Mouse (Mus musculus): ENCODE data around the gene Uba6. TPM values are rescaled to one million over a fixed set of nuclear protein-coding genes. Genes with fewer than 3 reads are reported as not detected.
A peak's percentile ranks its signal among the peaks of the same experiment; 100 is the strongest.

The Uba6 gene
- polyA plus RNA-seq, 1 experiment: 6.8 TPM

DNA sequence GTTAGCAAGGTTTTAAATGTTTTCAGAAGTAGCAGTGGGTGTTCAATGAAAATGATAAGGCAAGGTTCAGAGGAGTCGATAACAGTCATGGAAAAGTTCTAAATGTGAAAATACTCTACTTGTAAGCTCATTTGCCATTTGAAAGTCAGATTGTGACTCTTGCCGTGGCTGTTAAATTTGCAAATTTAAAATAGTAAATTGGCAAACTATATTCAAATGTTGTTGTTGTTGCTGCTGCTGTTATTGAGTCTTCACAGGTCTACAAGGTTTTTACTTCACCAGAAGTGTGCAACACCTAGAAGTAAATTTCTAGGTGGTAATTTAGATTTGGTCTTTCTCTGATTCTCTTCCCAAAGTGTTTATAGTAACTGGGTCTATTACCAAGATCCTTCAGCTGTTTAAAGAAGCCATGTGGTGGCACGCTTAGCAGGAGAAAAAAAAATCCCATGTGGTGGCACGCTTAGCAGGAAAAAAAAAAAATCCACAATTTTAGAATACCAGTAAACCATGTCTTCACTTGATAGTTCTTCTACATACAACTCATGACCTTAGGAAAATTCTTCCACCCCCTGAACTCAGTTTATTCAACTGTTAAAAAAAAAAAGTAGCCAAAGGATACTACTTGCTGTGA, 99.7 kb downstream of the Uba6 start:
- no peak for DNase-seq (ENCODE audit: low spot score)

DNA sequence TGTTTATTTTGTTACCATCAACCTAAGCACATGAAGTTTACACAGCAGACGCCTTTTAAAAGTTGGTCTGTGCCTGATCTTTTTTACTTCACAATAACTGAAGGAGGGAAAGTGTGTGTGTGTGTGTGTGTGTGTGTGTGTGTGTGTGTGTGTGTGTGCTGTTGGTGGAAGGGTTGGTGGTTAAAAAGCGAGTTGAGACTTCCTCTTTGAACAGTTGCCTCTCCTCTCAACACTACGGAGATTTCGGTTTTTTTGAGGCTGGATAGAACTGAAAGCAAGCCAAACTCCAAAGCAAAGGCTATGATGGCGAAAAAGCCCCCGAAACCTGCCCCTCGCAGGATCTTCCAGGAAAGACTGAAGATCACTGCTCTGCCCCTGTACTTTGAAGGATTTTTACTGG, 101.1 kb downstream of the Uba6 start, which contains the start of gene Stap1:
Stap1 (plus strand) TSS at position 209 of the 400 bp plus-strand sequence.
- no peak for DNase-seq (ENCODE audit: low spot score)

DNA sequence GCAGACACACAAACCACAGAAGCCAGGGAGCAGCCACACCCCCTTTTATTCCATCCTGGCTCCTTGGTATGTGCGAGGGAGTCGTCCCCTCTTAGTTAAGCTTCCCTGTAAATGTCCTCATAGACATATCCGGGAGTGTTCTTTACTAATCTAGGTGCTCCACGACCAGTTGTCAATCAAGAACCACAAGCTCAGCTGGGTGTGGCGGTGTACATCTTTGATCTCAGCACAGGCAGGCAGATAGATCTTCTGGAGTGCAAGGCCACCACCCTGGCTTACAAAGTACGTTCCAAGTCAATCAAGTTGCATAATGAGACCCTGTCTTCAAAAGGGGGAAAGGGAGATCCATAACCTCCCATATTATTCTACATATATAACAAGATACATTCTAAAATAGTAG, 103.5 kb downstream of the Uba6 start:
- DNase-seq (ENCODE audit: low spot score): no peak

DNA sequence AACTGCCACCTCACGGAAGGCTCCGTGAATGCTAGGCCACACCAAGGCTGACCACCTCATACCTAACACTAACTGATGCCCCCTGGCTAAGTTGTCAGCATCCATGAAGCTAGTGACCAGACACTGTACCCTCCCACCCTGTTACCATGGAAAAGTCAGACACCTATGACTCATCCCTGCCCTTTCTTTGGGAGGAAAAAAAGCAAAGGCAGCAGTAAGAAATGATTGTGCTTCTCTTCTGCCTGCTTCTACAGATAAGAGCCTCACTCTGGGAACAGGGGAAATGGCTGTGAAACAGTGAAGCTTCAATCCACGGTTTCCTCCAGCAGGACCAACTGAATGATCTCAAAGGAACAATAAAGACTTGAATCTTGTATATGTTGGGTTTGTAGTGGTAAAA, 104.2 kb downstream of the Uba6 start:
- DNase-seq (ENCODE audit: low spot score): no peak

DNA sequence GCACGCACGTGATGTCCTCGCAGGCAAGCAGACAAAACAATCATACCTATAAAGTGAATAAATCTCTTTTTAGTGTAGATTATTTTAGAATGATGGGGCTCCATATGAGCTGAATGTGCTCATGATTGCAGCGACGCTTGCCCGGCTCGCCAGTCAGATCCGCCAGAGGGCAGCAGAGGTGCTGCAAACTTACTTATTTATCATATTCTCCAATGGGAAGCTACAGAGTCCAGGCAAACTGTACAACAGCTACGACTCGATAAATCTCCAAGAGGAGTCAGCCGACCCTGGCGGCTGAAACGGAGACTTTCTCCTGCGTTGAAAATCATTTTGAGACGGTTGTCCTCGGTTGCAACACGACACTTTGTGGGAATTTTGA, 106.1 kb downstream of the Uba6 start:
- DNase-seq (ENCODE audit: low spot score): peak; percentile 65

DNA sequence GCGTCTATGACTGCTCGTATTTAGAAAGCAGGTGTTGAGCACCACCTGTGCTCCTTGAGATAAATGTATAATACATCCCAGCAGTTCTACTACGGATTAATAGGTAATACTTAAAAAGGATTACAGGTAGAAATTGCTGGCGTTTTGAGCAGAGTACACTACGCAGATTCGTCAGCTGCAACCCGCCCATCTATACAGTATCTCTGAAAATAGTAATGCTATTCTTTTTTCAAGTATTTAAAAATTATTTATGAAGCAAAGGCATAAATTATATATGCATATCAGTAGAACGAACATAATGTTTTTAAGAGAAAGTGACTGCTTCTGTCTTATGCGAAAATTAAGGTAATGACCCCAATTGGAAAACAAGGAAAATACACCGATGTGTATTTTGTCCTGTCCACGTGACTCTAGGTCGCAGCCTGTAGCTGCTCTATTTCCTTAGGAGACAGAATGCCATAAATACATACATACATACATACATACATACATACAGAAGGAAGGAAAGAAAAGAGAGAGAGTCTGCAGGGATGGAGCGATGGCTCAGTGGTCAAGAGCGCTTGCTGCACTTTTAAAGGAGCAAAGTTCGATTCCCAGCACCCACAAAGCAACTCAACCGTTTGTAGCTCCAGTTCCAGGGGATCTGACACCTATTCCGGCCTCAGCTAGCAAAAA, 106.6 kb downstream of the Uba6 start:
- no peak for DNase-seq (ENCODE audit: low spot score)

DNA sequence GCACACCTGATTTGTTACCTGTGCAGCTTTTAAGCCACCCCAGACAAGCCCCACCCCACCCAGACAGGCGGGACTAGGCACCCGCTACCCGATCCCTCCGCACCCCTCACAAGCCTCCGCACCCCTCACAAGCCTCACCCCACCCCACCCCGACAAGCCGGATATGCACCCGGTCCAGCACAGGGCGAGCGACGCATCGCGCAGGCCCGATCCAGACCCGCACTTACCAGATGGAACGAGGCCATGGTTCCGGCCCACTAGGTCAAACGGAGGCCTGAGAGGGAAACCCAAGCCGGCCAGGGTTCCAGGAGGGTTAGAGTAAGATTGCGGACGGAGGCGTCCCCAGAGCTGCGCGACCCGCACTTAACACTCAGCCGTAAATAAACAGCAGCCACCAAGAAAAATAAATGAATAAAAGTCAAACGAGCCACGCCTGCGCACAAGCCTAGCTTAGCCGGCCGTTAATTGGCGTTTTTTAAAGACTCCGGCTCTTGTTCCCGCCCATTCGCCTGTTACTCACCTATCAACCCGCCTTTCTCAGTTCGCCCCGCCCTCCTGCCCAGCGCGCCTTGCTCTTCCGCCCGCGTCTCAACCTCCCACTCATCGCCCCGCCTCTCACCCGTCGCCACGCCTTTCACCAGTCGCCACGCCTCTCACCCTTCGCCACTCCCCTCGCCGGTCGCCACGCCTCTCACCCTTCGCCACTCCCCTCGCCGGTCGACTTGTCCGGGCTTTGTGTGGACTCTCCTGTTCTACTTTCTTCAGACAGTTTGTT, 107.3 kb downstream of the Uba6 start, which contains the start of gene Cenpc1:
Cenpc1 (minus strand) TSS at position 483 of the 775 bp plus-strand sequence.
- peak; percentile 82 for DNase-seq (ENCODE audit: low spot score)

DNA sequence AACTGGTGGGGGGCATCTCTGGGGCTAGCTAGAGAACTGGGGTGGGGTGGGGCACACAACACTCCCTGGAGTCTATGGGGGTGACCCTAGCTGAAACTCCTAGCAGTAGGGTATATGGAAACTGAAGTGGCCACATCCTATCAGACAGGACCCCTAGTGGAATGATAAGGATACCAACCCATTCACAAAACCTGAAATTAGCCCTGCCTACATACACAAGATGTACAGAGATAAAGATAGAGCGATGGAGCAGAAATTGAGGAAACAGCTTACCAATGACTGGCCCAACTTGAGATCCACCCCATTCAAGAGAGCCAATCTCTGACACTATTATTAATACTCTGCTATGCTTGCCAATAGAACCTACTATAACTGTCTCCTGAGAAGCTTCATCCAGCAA, 109.1 kb downstream of the Uba6 start:
- no peak for DNase-seq (ENCODE audit: low spot score)

Other genes starting within 250 kb of the Uba6 start
- gene Cenpc1, start 107.2 kb downstream of the Uba6 start, polyA plus RNA-seq (2012; rRNA removed): 9.1 and 9.5 TPM in 2 replicates
- 1.4 and 1.7 TPM in 2 replicates for gene Stap1, start 101.1 kb downstream of the Uba6 start, polyA plus RNA-seq (2012; rRNA removed)
- 0.06 and 0.19 TPM in 2 replicates for gene Gnrhr, start 25.1 kb upstream of the Uba6 start, polyA plus RNA-seq (2012; rRNA removed)
- gene Tmprss11c, start 116.5 kb upstream of the Uba6 start, polyA plus RNA-seq (2012; rRNA removed): not detected in 2 replicates
- gene Tmprss11d, start 200.6 kb upstream of the Uba6 start, polyA plus RNA-seq (2012; rRNA removed): not detected in 2 replicates